Mouse (Mus musculus): Measurements from ENCODE around the gene Nfatc4.

DNA sequence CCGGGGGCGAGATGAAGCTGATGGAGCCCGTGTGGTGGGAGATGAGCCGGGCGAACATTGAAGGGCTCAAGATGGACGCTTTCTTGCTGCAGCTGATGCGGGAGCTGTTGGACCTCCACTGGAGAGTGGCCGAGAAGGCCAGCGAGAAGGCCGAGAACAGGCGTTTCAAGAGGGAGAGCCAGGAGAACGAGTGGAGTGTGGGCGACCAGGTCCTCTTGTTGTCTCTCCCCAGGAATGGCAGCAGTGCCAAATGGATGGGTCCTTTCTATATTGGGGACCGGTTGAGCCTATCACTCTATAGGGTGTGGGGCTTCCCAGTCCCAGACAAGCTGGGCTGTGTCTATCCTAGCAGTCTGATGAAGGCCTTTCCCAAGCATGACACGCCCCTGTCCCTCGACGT, 49.6 kb downstream of the Nfatc4 start:
- TF ChIP-seq CTCF (conservative IDR thresholded peaks at IDR 0.05; ENCODE audit: insufficient read depth, insufficient read length, low read depth, low read length) (no peak), POLR2A (IDR thresholded peaks at IDR 0.05; ENCODE audit: low read depth, low read length) (no peak)

All from kidney, adult 2 months (tissue).